Mouse (Mus musculus) monocyte, adult 5-6 weeks (primary cell): ENCODE data around the gene Gins2. TPM values are rescaled to one million over a fixed set of nuclear protein-coding genes. Genes with fewer than 3 reads are reported as not detected.

Experiments
- ATAC-seq: fragments of 153-309, 156-312 bp; replicated peaks from 2 replicates; pipeline ENCODE4 v1.8.0; 2017; ENCODE audit warnings: mild to moderate bottlenecking; ENCODE audit not compliant: low TSS enrichment, insufficient number of reproducible peaks, severe bottlenecking, poor library complexity, low FRiP score
- total RNA-seq: library from RNA; stranded (forward); fragments of 200-1000, 200-491, 200-594 nt; gene quantifications from 3 replicates; pipeline ENCODE4 v1.2.3, GENCODE M21; 2017

Gene Gins2
- total RNA-seq, 1 experiment from 2014 or later: 1.3 TPM

DNA sequence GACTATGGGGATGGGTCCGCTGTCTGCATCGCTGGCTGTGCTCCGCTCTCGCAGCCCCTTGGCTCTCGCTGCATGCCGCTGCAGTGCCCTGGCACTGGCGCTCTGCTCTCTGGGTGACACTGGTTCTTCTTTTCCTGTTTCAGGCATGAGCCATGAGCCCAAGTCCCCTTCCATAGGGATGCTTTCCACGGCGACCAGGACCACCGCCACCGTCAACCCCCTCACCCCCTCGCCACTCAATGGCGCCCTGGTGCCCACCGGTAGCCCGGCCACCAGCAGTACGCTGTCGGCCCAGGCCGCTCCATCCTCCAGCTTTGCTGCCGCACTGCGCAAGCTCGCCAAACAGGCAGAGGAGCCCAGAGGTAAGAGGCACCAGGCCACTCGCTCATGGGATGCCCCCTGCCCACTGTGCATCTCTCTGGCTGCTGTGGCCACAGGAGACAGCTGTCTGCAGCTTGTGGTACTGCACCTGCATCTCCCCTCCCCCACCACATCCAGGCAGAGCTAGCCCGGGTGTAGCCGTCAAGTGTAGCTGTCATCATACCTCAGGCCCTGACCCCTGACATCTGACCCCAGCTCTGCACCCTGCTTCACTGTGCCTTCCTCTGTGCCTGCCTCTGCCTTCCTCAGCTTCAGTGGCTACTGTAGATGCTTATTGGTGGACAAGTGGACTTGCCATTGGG, 35.5 kb downstream of the Gins2 start:
- ATAC-seq: no peak

DNA sequence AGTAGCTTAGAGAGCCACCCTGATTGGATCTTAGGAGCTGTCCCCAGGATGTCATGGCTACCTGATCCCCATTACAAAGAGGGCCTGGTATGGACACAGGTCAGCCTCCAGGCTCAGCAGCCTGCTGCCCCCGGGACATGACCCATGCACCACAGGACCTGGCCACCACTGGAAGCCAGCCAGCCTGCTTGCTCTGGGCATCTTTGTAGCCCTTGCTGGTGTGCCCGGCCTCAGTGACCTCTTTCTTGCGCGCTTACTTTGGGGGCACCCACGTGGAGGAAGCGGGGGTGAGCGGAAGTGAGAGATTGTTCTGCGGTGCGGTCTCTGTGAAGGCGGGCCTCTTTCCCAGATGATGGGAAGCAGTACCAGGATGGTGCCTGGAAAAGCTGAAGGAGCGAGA, 36.6 kb downstream of the Gins2 start:
- ATAC-seq: no peak

GRCm38 (mm10) chr8:120551677-120551980, 37.5 kb downstream of the Gins2 start:
- no peak for ATAC-seq

DNA sequence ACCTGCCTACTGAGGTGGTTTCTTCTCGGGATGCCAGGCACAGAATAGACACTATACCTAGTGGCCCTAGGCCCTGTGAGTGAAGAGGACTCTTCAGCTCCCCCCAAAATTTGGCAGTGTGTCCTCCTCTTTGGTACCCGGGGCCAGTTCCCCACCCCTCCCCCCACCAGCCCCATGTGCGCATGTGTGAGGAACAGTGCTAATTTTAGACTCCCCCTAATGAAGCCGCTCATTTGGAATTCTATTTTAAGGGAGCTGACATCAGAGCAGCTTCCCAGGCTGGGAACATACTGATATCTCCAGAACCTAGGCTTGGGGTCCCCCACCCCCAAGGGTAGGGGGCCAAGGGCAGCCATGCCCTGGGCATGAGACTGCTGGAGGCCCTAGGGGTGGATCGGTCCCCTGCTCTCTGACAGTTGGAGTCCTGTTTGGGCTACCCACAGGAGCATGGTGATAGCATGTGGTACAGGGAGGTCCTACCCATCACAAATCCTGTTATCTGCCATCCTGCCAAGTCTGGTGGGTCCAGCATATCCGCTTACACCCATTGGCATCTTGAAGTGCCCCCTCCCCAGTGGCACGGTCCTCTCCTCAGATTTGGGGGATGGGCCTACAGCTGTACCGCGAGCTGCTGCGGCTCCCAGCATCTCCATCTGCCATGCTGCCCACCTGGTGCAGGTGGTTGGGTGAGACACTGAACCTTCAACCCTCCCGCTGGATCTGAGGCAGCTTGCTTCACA, 38.0 kb downstream of the Gins2 start:
- no peak for ATAC-seq

GRCm38 (mm10) chr8:120550430-120550829, 38.7 kb downstream of the Gins2 start:
- ATAC-seq: no peak

- ATAC-seq: no peak
Measured at GRCm38 (mm10) chr8:120549922-120550321, 39.2 kb downstream of the Gins2 start.

GRCm38 (mm10) chr8:120549321-120549921, 39.7 kb downstream of the Gins2 start:
- no peak for ATAC-seq

DNA sequence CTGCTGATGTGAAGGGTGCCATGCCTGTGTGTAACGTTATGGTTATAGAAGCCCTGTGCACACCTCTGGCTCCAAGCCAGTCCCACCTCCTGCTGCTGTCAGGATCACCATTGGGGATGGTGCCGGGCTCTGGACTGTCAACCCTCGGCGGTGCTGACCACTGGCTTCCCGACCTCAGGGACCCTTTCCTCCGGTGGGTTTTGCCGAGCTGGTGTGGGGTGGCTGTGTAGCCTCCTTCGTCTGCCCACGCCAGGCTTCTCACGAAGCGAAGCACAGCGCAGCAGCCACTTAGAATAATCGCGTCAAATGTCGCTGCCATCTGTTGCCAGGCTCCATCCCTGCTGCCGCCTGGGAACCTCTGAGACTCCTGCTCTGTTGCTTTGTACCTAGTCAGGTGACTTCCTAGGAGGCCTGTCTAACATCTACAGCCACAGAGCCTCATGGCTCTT, 40.8 kb downstream of the Gins2 start:
- ATAC-seq: no peak

GRCm38 (mm10) chr8:120547562-120547961, 41.5 kb downstream of the Gins2 start:
- no peak for ATAC-seq

DNA sequence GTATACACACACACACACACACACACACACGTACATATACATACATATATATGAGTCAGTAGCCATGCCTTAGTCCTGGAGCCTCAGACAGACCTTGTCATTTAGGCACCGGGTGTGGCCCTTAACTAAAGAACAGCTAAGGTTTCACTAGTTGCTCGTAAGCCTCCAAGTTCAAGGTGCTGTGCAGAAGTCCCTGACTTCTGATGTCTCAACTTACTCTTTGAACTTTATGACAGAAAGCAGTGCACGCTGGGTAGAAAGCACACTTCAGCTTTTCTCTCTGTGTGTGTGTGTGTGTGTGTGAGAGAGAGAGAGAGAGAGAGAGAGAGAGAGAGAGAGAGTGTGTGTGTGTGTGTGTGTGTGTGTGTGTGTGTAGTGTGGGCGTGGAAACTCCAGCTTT, 44.9 kb downstream of the Gins2 start:
- ATAC-seq: no peak

GRCm38 (mm10) chr8:120543416-120544055, 45.6 kb downstream of the Gins2 start:
- no peak for ATAC-seq

GRCm38 (mm10) chr8:120542995-120543394, 46.1 kb downstream of the Gins2 start:
- ATAC-seq: no peak

- no peak for ATAC-seq
Measured at GRCm38 (mm10) chr8:120539775-120540625, 49.1 kb downstream of the Gins2 start.

GRCm38 (mm10) chr8:120539381-120539774, 49.7 kb downstream of the Gins2 start:
- peak; percentile 44 for ATAC-seq

DNA sequence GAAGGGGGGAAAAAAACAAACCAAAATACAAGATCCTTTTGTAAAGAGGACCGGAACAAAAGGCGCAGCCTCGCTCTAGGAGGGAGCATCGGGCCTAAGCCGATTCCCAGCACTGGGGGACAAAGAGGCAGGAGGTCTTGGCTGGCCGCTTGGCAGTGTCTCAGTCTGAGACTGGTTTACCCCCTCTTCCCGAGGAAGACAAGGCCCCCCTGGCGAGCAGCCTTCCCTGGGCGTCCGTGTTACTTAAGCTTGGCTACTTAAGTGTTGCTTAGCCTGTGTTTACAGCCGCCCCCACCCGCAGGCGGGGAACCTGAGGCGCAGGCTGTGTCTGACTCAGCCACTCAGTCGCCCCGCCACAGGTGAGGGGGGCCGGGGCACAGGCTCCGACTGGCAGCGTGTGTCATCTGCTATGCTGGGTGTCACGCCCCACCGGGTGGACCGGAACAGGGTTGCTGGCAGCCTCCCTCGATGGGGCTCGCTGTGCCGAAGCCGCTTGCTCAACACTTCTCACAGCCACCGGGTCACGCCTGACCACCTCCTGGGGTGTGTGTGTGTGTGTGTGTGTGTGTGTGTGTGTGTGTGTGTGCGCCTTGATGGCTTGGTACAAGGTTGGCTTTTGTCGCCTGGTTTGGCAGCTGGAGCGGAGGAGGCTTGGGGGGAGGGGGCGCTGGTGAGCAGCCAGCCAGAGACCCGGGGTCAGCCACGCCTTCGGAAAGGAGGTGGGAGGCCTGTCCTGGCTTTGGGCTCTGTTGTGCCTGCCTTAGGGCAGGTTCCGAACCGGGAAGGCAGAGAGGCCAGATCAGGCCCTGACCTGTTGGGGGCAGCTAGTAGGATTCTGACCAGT, 50.5 kb downstream of the Gins2 start:
- peak; percentile 72 for ATAC-seq

DNA sequence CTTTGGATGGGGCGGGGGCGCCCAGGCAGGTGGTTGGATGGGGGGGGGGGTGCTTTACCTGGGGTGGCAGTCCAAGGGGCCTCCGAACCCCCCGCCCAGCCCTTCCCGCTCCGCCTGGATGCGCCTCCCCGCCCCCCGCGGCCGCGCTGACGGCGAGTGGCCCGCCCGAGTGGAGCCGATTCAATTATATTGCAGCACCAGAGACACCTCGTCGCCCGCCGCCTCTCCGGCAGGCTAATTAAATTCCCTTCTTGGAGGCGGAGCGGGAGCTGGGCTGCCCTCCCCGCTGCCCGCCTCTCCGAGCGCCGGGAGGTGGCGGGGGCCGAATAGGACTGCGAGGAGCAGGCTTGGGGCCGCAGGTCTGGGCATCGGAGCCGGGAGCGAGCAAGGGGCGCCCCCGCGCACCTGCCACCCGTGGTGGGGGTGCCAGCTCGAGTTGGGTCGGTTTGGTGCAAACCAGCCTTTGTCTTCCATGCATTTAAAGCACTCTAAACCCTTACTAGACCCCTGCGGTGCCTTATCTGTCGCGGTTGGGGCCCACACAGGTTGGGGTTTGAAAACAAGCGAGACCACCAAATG, 51.2 kb downstream of the Gins2 start:
- no peak for ATAC-seq

DNA sequence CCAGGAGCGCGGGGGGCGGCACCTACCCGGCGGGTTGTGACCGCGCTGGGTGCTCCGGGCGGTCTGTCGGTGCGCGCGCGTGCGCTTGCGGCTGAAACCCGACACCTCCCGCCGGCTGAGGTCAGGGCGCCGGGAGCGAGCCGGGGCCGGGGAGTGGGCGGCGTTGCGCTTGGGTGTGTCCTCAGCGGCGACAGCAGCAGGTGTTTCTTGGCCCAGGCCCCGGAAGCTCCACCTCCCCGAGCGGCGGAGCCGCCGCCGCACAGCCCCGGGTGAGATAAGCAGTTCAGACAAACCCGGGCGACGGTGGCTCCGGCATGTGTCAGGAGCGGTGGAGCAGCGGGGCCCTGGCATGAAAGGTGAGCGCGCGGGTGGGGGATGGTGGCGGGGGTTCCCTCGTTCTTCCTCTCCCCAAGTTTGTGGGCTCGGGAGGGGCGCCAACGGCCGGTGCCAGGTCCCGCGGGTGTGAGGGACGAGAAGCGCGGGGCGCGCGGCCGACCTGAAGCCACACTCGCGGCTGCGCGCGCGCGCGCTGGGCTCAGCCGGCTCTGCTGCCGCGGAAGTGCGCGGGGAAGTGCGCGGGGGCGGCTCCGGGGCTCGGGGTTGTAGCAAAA, 51.8 kb downstream of the Gins2 start:
- ATAC-seq: no peak
